Mouse (Mus musculus) adrenal gland, postnatal 36 days (tissue): ENCODE measurements around the gene Tcaf2. TPM values are rescaled to one million over a fixed set of nuclear protein-coding genes. Genes with fewer than 3 reads are reported as not detected.

Experiments
- DNase-seq, 2 experiments: peaks; one replicate each; pipeline ENCODE4 v3.0.0; 2021; ENCODE audit warnings: mixed read lengths in 1 of 2
- long read RNA-seq, 2 experiments: library from polyadenylated mRNA; stranded (forward); transcript quantifications; one replicate each; pipeline ENCODE4 v2.0.0; 2021; ENCODE audit warnings: borderline sequencing depth in 2 of 2
- total RNA-seq, 2 experiments: library from RNA; stranded (reverse); gene quantifications; 2 replicates each; pipeline ENCODE4 v1.2.3; 2021

The Tcaf2 gene
- 10 to 100 TPM in 1 of 2 experiments, 1 to 10 TPM in 1; 9.4 to 13.7 TPM for total RNA-seq
- long read RNA-seq, experiment 1, partial matches to known transcripts: 4 of 6 reads
- long read RNA-seq, experiment 1, other reads (novel, unspliced or antisense): 2 of 6 reads
- long read RNA-seq, experiment 2, full-length matches to known transcripts: 1 of 1 reads
- long read RNA-seq, experiment 2, partial matches to known transcripts: 0 of 1 reads
- long read RNA-seq, experiment 2, other reads (novel, unspliced or antisense): 0 of 1 reads

DNA sequence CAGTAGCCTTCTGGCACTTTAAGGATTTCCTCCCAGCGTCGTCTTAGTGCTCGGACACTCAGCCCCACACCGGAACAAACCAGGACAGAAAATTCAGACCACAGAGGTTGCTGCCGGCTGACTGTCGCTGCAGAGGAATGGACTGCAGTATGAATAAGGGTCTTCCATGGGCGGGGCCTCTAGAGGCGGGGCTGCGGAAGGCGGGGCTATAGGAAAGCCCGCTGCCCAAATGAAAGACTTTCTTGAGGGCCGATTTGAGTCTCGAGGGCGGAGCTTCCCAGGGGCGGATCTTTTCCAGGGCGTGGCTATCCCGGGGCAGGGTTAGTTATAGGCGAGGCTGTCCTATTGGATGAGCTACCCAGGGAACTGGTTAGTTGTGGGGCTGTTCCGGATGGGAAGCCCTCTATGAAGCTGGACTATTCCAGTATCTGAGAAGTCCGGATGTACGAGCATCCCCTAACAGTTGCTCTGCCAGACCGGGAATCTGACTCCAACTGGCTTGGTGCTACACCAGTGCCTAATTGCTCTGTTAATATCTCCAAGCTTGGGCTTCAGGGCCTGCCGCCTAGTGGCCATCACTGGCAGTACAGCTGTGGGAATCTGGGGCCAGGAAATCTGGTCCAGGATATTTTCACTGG, at the start of gene Tcaf2:
Gene Tcaf2 (minus strand): TSS at position 343 of the 638 bp plus-strand sequence.
- peak; percentile 93 for DNase-seq

- peak; percentile 91 for DNase-seq
These were observed 47.6 kb upstream of the Tcaf2 start for GRCm38 (mm10) chr6:42692517-42693190.

DNA sequence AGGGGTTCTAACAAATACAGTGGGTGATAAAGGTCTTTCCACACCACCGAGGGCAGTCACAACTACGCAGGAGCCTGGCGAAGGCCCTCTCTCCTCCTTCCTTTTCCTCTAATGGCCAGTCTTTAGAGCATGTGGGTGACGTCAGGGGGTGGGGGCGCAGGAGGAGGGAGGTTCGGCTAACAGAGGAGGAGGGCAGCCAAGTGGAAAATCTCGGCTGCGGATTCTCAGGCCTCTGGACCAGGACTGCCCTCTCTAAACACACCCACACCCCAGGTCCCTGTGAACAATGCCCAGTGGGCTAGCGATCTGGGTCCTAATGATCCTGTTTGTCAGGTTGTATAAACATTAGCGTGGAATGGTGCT, 47.1 kb upstream of the Tcaf2 start:
- DNase-seq: peak; percentile 89 to 92

- DNase-seq: no peak
These were observed 44.7 kb upstream of the Tcaf2 start for GRCm38 (mm10) chr6:42689761-42690160.

GRCm38 (mm10) chr6:42687907-42688306, 42.9 kb upstream of the Tcaf2 start:
- DNase-seq: no peak

- no peak for DNase-seq
These were observed 35.0 kb upstream of the Tcaf2 start for GRCm38 (mm10) chr6:42680077-42680476.

DNA sequence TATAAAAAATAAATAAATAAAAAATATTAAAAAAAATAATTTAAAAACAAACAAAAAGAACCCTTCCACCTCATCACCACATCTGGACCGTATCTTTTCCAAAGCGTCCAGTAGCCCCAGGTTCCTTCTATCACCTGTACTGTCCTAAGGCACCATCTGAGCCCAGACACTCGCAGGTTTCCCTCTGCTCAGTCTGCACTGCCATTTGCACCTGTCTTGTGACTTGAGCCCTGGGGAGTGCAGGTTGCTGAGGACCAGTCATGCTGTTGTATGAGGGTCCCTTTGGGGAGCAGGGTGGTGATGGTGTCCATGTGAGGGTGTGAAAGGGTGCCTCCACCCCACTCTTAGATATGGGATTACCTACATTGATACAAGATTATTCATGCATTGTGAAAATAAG, 31.0 kb upstream of the Tcaf2 start:
- no peak for DNase-seq

- DNase-seq: no peak
These were observed 26.7 kb upstream of the Tcaf2 start for GRCm38 (mm10) chr6:42671767-42672166.

- DNase-seq: no peak
These were observed 22.7 kb upstream of the Tcaf2 start for GRCm38 (mm10) chr6:42667722-42668121.

DNA sequence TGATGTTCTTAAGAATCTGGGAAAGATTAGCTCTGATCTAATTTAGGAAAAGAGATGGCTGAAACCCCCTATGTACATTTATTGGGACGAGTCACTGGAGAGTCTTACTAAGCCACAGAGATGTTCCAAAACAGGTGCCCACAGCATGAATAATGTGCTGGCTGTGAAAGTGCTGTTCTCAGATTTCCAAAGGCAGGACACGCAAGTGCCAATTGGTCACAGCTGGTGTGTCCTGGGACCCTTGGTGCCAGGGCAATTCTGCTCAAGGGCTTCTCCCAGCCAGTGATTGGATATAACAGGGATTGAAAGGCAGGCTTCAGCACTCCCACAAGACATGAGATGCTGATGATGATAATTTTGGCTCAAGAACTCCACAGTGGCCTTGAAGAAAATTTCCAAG, 16.7 kb upstream of the Tcaf2 start:
- no peak for DNase-seq

DNA sequence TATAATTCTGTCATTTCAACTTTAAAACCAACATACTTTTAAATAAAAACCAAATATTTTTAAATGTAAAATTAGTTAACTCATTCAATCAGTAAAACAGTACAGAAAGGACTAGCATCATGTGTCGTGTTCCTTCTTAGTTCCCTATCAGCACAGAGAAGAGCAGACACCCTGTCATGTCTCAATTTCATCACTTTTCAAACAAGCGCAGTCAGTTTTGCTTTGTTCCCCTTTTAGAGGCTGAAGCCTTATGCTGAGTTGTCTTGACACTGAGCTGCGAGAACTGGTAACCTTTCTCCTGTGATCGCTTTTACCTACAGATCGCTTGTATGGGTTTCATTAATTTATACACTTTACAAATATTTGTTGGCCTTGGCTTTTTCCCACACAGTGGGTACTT, 10.7 kb downstream of the Tcaf2 start:
- DNase-seq: no peak

DNA sequence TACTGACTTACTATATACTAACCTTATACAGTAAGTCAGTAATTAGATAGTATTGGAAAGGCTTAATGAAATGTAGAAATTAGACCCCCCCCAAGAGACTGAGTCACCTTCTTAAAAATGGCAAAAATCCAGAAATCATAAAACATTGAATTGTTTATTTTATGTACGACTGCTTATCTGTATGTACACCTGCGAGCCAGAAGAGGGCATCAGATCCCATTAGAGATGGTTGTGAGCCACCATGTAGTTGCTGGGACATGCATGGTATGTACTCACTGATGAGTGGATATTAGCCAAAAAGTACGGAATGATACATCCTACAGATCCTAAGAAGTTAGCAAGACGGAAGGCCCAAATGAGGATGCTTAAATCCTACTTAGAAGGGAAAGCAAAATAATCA, 13.7 kb downstream of the Tcaf2 start:
- DNase-seq: peak in 1 of 2 experiments; percentile 6

- no peak for DNase-seq
These were observed 28.1 kb downstream of the Tcaf2 start for GRCm38 (mm10) chr6:42616904-42617303.

- peak in 1 of 2 experiments; percentile 7 for DNase-seq
These were observed 32.8 kb downstream of the Tcaf2 start for GRCm38 (mm10) chr6:42612218-42612617.

DNA sequence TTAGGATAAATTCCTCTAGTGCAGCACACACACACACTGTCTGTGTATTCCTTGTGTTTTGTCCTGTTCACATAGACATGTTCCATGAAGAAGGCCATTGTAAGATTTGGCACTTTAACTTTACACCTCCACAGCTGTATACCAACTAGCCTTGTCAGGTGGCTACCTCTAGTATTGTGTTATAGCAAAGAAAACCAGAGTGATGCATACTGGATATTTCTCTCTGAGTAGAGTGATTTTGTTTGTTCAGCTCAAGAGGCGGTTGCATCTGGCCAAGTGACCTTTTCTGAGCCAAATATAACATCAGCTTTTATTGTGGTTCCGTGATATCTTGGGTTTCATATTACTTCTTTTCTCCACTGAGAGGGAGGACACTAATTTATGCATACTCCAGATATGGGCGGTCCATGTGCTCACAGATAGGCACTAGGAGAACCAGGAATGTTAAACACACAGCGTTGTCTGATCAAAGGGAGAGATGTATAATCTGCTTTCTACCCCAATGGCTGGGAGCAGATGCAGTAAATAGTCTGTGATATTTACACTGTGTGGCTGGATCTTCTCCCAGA, 34.0 kb downstream of the Tcaf2 start:
- no peak for DNase-seq

- DNase-seq: no peak
These were observed 47.5 kb downstream of the Tcaf2 start, which contains the start of gene Tcaf3 for GRCm38 (mm10) chr6:42597592-42597991. Tcaf3 (minus strand) TSS chr6:42597692.

GRCm38 (mm10) chr6:42593138-42593882, 51.7 kb downstream of the Tcaf2 start:
- DNase-seq: no peak

GRCm38 (mm10) chr6:42586569-42586968, 58.5 kb downstream of the Tcaf2 start:
- DNase-seq: no peak

DNA sequence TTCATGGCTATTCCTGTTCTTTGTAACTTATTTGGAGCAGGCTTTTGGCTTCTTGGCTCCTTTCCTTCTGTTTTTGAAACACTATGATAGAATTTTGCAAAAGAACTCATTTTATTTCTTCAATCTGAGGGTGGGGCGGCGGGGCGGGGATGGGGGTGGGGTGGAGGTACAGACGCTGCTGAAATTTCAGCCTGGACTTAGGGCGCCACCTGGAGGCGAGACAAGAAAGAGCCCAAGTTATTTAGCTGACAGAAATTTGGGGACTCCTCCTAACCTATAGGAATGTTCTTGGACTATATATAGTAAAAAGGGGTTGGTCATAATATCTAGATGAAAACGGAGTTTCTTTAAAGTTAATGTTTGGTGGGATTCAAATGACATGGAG, 61.6 kb downstream of the Tcaf2 start:
- DNase-seq: peak; percentile 78 to 82

GRCm38 (mm10) chr6:42582741-42583487, 62.1 kb downstream of the Tcaf2 start:
- DNase-seq: peak in 1 of 2 experiments; percentile 1

DNA sequence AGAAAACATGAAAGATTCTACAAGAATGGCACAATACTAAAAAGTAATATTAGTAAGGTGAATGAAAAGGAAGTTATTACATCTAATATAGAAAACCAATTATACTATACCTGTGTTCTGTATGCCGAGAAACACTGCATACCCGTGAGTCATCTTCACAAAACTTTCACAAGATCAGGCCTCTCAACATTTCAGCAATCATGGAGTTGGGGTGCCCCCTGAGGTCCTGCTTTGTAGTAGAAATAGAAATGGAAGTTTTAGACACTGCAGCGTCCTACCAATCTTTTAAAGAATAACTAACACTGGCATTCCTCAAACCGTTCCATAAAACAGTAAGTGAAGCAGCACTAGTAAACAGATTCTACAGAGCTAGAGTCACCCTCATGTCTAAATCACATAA, 66.4 kb downstream of the Tcaf2 start:
- peak; percentile 28 to 35 for DNase-seq

DNA sequence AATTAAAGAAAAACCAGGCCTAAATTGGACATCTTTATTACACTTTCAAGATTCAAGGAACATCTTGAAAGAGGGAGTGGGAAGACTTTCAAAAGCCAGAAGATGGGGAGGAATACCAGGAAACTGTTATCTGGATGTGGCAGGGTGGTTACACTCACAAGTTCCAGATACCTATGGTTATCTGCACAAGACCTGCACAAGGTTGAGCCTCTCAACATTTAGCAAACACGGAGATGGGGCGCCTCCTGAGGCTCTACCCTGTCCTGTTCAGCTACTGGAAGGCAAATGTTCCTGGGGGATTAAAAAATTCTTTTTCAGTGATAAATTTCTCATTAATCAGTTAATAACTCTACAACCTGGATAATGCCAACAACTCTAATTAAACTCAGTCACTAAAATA, 67.6 kb downstream of the Tcaf2 start:
- no peak for DNase-seq
